In genomic region chr19:43525566-43525965, GRCm38 (mm10) we compare ENCODE assay signal across 9 mouse cellular contexts. TPM values are rescaled to one million over a fixed set of nuclear protein-coding genes. Genes with fewer than 3 reads are reported as not detected.
A peak's percentile ranks its signal among the peaks of the same experiment; 100 is the strongest.
DNase-seq lines count a peak whose midpoint lies in the region; ATAC-seq and TF ChIP-seq lines count a peak whose summit lies in the region.
"Had no signal": no experiment of that assay in that cellular context is flagged by ENCODE, and none has a peak within 500 bp of the region (broad histone marks: within the 10 kb centered on the region; RNA-seq: fewer than 3 reads in every experiment).

No protein-coding gene starts in this region.

- no peak for TF ChIP-seq POLR2A in cortical plate, adult 2 months (IDR thresholded peaks at IDR 0.05; ENCODE audit: extremely low read depth, insufficient read depth, low read length)

- no peak overlapping the region for H3K9ac ChIP-seq in hindbrain, embryonic 11.5 days (ENCODE audit: low read depth, low read length)
- H3K9ac ChIP-seq in forebrain, postnatal 0 days: no peak overlapping the region
- peak overlapping the region; percentile 66 for H3K9ac ChIP-seq in liver, postnatal 0 days (replicated peaks)

- H3K27me3 ChIP-seq in hindbrain, embryonic 10.5 days (ENCODE audit: insufficient read depth, poor library complexity, severe bottlenecking): peaks cover 13% of the 10 kb centered on the region
- peaks cover 3% of the 10 kb centered on the region; the same call in 1 of the 2 replicates for H3K27me3 ChIP-seq in hindbrain, embryonic 11.5 days (ENCODE audit: control insufficient read depth, insufficient read depth, low read length)
- H3K27me3 ChIP-seq in forebrain, postnatal 0 days (ENCODE audit: insufficient read depth, low read length): no peaks in the 10 kb centered on the region
- H3K27me3 ChIP-seq in liver, postnatal 0 days (ENCODE audit: insufficient read depth, low read length): no peaks in the 10 kb centered on the region
- H3K27me3 ChIP-seq: Patski had no signal

- H3K9me3 ChIP-seq in hindbrain, embryonic 10.5 days: no peaks in the 10 kb centered on the region
- no peaks in the 10 kb centered on the region for H3K9me3 ChIP-seq in hindbrain, embryonic 11.5 days (ENCODE audit: control insufficient read depth, low read length)
- H3K9me3 ChIP-seq in forebrain, postnatal 0 days (ENCODE audit: low read length): no peaks in the 10 kb centered on the region
- H3K9me3 ChIP-seq in liver, postnatal 0 days (ENCODE audit: low read length): no peaks in the 10 kb centered on the region

- H3K4me2 ChIP-seq in hindbrain, embryonic 11.5 days (replicated peaks; ENCODE audit: low read depth, low read length): no peak overlapping the region
- H3K4me2 ChIP-seq in forebrain, postnatal 0 days (ENCODE audit: low read depth): peak overlapping the region; percentile 91
- peak overlapping the region; percentile 77; the same call in 1 of the 2 replicates for H3K4me2 ChIP-seq in liver, postnatal 0 days (ENCODE audit: low read depth, low read length)

- no peak for ATAC-seq in hindbrain, embryonic 11.5 days (ENCODE audit: low FRiP score)
- ATAC-seq in forebrain, postnatal 0 days: no peak
- ATAC-seq in liver, postnatal 0 days: no peak

- WGBS in hindbrain, embryonic 10.5 days: 90% methylated on average over 7 of the region's 7 CpGs
- 92% methylated on average over 7 of the region's 7 CpGs for WGBS in hindbrain, embryonic 11.5 days
- 88% methylated on average over 7 of the region's 7 CpGs for WGBS in forebrain, postnatal 0 days
- 80% methylated on average over 7 of the region's 7 CpGs for WGBS in liver, postnatal 0 days (ENCODE audit: insufficient replicate concordance)

- H3K4me1 ChIP-seq in hindbrain, embryonic 10.5 days (replicated peaks): peaks cover 50% of the 10 kb centered on the region
- H3K4me1 ChIP-seq in hindbrain, embryonic 11.5 days (replicated peaks; ENCODE audit: control insufficient read depth, insufficient read depth, low read length): peaks cover 3% of the 10 kb centered on the region; the same call in 1 of the 2 replicates
- H3K4me1 ChIP-seq in cortical plate, adult 2 months (ENCODE audit: control insufficient read depth, insufficient read depth, low read length): peaks cover 7% of the 10 kb centered on the region; the same call in 1 of the 2 replicates
- H3K4me1 ChIP-seq in forebrain, postnatal 0 days (ENCODE audit: insufficient read depth): peaks cover 17% of the 10 kb centered on the region
- peaks cover 19% of the 10 kb centered on the region for H3K4me1 ChIP-seq in liver, postnatal 0 days (ENCODE audit: insufficient read depth)

- TF ChIP-seq CTCF in cortical plate, adult 2 months (IDR thresholded peaks at IDR 0.05; ENCODE audit: extremely low read depth, insufficient read depth, low read length): no peak
- TF ChIP-seq CTCF in forebrain, postnatal 0 days (IDR thresholded peaks at IDR 0.05; ENCODE audit: low read depth): no peak
- TF ChIP-seq CTCF in liver, postnatal 0 days (IDR thresholded peaks at IDR 0.05; ENCODE audit: low read depth): no peak

- H3K4me3 ChIP-seq in hindbrain, embryonic 10.5 days: peak overlapping the region; percentile 74
- no peak overlapping the region for H3K4me3 ChIP-seq in hindbrain, embryonic 11.5 days (ENCODE audit: low read depth, low read length)
- peak overlapping the region; percentile 80; the same call in 1 of the 2 replicates for H3K4me3 ChIP-seq in cortical plate, adult 2 months (ENCODE audit: insufficient read depth, low read length)
- no peak overlapping the region; the same call in 1 of the 2 replicates for H3K4me3 ChIP-seq in forebrain, postnatal 0 days (ENCODE audit: low read depth, low read length)
- no peak overlapping the region for H3K4me3 ChIP-seq in liver, postnatal 0 days (ENCODE audit: low read depth, low read length)

- intact Hi-C loops in left cerebral cortex, postnatal 4 days (cut with DNase I): no loop called here

- no peak for DNase-seq in hindbrain, embryonic 10.5 days (ENCODE audit: low spot score)
- DNase-seq in hindbrain, embryonic 11.5 days (ENCODE audit: low spot score): no peak
- no peak for DNase-seq in forebrain, postnatal 0 days
- no peak for DNase-seq in liver, postnatal 0 days
- no peak for DNase-seq in urinary bladder, postnatal 14 days (ENCODE audit: low spot score)
- DNase-seq in spleen, adult 12 weeks (ENCODE audit: low spot score): no peak
- no peak for DNase-seq in left cerebral cortex, postnatal 4 days

- no peak overlapping the region for H3K27ac ChIP-seq in hindbrain, embryonic 10.5 days
- no peak overlapping the region for H3K27ac ChIP-seq in hindbrain, embryonic 11.5 days (ENCODE audit: low read depth, low read length)
- 0 out of 2 replicates have a peak overlapping the region, but pooled peaks have one; percentile 87 for H3K27ac ChIP-seq in cortical plate, adult 2 months (ENCODE audit: insufficient read depth, low read length)
- H3K27ac ChIP-seq in forebrain, postnatal 0 days (ENCODE audit: low read depth, low read length): no peak overlapping the region
- H3K27ac ChIP-seq in liver, postnatal 0 days (ENCODE audit: low read depth): peak overlapping the region; percentile 81

- TF ChIP-seq EP300 in liver, postnatal 0 days (IDR thresholded peaks at IDR 0.05; ENCODE audit: low read depth): no peak

- H3K36me3 ChIP-seq in hindbrain, embryonic 10.5 days: no peaks in the 10 kb centered on the region
- no peaks in the 10 kb centered on the region for H3K36me3 ChIP-seq in hindbrain, embryonic 11.5 days (ENCODE audit: control insufficient read depth, insufficient read depth, low read length)
- H3K36me3 ChIP-seq in forebrain, postnatal 0 days (ENCODE audit: insufficient read depth): no peaks in the 10 kb centered on the region
- H3K36me3 ChIP-seq in liver, postnatal 0 days (replicated peaks; ENCODE audit: insufficient read depth, low read length): no peaks in the 10 kb centered on the region

RNA-seq across cellular contexts. Expression of gene Got1, which starts 1.2 kb away (rescaled TPM):
- polyA plus RNA-seq in hindbrain, embryonic 10.5 days (2016; fragmentation: Nextera tagmentation; extraction: Ambion mirVana): 58.3 and 60.5 TPM in 2 replicates
- 51.0 and 53.4 TPM in 2 replicates for polyA plus RNA-seq in hindbrain, embryonic 11.5 days (2014; fragmentation: Nextera tagmentation; extraction: Ambion mirVana)
- 366 and 370 TPM in 2 replicates for polyA plus RNA-seq in cortical plate, adult 2 months (2012; rRNA removed)
- total RNA-seq in forebrain, postnatal 0 days (2014; rRNA removed): 86.1 and 88.2 TPM in 2 replicates
- polyA plus RNA-seq in forebrain, postnatal 0 days (2015; fragmentation: Nextera tagmentation; extraction: Ambion mirVana): 85.4 and 101 TPM in 2 replicates
- 127 and 137 TPM in 2 replicates for polyA plus RNA-seq in liver, postnatal 0 days (2015; fragmentation: Nextera tagmentation; extraction: Ambion mirVana)
- 10 to 100 TPM; 75.4 to 89.8 TPM for total RNA-seq in left cerebral cortex, postnatal 4 days (2021)

Comparison
In these comparisons a context has a peak if more than half of its experiments do, and no peak if none do; other contexts are left out.
1. H3K4me3 ChIP-seq: peak in hindbrain, embryonic 10.5 days (single experiment) and cortical plate, adult 2 months (single experiment); none in hindbrain, embryonic 11.5 days (single experiment), forebrain, postnatal 0 days (single experiment) and liver, postnatal 0 days (single experiment).
2. H3K27ac ChIP-seq: peak in cortical plate, adult 2 months (single experiment) and liver, postnatal 0 days (single experiment); none in hindbrain, embryonic 10.5 days (single experiment), hindbrain, embryonic 11.5 days (single experiment) and forebrain, postnatal 0 days (single experiment).